Mouse (Mus musculus) bone marrow macrophage, adult 2 months (primary cell): Measurements from ENCODE around the gene Pygm.

ENCODE experiments used
- CTCF ChIP-seq: IDR thresholded peaks from 2 replicates; pipeline ENCODE4 v1.5.1; 2012; ENCODE audit warnings: low read depth, mild to moderate bottlenecking, low read length, moderate library complexity
- POLR2A ChIP-seq: IDR thresholded peaks from 2 replicates; pipeline ENCODE4 v1.6.1; 2012; ENCODE audit warnings: mild to moderate bottlenecking, low read depth, low read length, borderline replicate concordance

DNA sequence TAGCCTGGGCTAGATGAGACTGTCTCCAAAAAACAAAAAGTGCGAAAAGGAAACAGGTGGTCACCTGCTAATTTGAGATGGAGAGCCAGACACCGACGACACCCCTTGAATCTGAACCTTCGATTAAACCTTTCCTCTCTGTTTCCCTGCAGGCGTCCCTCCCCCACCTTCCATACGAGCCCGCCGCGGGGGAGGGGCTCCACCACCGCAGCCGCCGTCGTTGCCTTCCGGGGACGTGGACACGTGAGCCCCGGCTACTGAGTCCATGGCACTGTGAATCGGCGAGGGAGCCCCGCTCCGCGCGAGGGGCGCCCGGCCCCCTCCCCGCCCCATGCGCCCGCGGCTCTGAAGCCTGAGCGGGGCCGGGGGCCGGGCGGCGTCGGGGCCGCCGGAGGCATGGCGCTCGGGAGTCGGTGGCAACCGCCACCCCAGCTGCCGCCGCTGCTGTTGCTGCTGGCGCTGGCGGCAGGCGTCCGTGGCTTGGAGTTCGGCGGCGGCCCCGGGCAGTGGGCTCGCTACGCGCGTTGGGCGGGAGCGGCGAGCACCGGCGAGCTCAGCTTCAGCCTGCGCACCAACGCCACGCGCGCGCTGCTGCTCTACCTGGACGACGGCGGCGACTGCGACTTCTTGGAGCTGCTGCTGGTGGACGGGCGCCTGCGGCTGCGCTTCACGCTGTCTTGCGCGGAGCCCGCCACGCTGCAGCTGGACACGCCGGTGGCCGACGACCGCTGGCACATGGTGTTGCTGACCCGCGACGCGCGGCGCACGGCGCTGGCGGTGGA is 43.6 kb downstream of the Pygm start:
- TF ChIP-seq CTCF (no peak), POLR2A (no peak)
